Mouse (Mus musculus) right cerebral cortex, postnatal 36 days (tissue): ENCODE results near the gene Parp2.
"Not testable (repeated sequence)": the region's sequence is repeated elsewhere in the genome, so short reads cannot be mapped to it uniquely, and the experiment has no call there.

ENCODE experiments used
- DNase-seq, 2 experiments: peaks; one replicate each; pipeline ENCODE4 v3.0.0; 2022; ENCODE audit warnings: low spot score in 2 of 2, mixed read lengths in 1 of 2

Parp2 gene

DNA sequence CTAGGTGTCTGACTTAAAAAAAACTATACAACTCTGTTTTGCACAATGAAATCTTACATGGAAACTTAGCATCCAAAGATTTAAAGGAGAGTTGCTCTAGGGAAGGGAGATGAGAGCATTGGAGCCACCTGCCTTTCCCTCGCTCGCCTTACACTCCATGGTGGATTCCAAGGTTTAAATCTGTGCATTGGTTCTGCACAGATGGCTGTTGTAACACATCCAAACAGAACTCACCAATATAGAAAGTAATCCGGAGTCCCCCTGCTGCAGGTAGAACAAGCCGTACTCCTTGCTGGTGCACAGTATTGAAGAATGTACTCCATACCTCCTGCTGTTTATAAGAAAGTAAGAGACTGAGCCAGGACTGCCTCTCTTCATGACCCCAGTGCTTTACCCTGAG lies 18.9 kb downstream of the Parp2 start:
- peak in 1 of 2 experiments; percentile 19 for DNase-seq

GRCm38 (mm10) chr14:50829878-50830277 lies 22.2 kb downstream of the Parp2 start:
- DNase-seq, result no peak

GRCm38 (mm10) chr14:50833964-50834363 lies 26.3 kb downstream of the Parp2 start:
- no peak for DNase-seq

DNA sequence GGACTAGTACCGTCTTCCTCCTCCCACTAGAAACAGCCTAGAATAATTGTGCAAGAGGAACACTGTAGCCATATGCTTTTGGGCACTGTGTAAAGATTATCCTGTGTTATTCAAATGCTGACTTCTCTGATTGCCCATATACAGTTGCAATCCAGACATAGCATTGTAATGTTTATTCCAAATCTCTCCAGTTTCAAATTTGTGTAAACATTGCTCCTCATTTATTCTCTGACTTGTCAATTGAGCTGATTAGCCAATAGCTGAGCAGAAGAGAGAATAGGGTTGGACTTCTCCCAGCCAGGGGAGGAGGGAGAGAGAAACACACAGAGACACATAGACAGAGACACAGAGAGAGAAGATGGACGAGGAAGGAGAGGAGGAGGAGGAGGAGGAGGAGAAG lies 26.8 kb downstream of the Parp2 start:
- no peak for DNase-seq

DNA sequence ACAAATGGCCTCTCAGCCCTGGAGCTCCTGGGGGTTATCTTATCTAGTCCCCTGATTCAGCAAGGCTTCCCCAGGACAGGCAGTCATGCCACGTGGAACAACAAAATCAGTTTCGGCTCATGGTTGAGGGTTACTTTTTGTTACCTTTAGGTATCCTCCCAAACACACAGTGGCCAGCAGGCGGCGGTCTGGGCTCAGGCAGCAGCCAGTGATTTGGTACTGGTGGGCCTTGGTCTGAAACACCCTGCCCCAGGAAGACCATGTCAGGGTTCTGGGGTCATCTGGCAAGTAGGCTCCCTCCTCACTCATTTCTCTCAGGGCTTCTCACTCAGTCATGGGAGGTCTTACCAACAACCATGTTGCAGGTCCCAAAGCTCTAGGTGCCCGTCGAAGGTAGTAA lies 29.6 kb downstream of the Parp2 start:
- DNase-seq, result no peak

DNA sequence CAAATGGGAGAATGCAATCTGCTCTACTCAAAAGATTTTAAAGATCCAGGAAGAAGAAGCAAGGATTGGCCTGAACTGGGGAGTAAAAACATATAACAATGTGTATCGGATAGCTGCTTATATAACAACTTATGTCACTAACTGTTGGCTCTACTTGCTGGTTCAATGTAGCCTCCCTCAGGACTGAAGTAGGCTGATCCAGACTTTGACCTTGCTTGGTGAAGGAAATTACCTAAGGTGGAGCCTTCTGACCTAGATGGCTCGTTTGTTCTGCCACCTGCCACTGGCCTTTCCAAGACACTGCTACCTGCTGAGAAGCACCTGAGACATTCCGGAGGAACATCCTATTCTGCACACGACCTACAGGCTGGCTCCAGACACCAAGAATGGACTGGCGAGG lies 48.1 kb downstream of the Parp2 start:
- DNase-seq, result no peak

- DNase-seq, result no peak
Measured at GRCm38 (mm10) chr14:50862641-50863040, 55.0 kb downstream of the Parp2 start.

DNA sequence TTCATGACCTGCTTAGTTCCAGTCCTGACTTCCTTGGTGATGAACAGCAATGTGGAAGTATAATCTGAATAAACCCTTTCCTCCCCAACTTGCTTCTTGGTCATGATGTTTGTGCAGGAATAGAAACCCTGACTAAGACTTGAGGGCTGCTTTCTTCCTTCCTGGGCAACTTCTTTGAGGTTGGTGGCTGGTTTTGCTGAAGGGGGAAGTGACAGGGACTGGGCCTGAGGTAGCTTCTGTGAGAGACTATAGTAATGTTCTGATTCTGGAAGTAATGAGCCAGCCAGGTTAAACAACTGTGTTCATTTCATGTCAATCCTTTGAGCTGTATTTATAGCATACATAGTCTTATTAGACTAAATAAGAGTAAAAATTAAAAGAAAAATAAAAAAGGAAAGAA lies 57.4 kb downstream of the Parp2 start:
- DNase-seq, result not testable (repeated sequence)

- no peak for DNase-seq
Measured at GRCm38 (mm10) chr14:50866966-50867365, 59.3 kb downstream of the Parp2 start.

GRCm38 (mm10) chr14:50868211-50868610 lies 60.6 kb downstream of the Parp2 start:
- no peak for DNase-seq

DNA sequence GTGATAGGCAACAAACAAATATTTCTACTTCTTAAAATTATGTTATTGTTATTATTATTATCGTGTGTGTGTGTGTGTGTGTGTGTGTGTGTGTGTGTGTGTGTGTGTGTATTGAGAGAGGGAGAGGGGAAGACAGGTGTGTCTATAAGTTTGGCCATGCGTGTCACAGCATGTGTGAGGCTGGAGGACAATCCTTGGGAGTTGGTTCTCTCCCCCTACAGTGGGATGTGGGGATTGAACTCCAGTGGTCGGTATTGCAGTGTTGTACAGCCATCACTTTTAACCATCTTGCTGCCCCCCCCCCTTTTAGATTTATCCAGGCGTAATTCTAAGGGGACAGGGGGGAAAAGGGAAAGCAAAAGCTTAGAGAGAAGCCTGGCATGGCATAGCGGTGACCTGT lies 61.0 kb downstream of the Parp2 start:
- DNase-seq, result no peak

DNA sequence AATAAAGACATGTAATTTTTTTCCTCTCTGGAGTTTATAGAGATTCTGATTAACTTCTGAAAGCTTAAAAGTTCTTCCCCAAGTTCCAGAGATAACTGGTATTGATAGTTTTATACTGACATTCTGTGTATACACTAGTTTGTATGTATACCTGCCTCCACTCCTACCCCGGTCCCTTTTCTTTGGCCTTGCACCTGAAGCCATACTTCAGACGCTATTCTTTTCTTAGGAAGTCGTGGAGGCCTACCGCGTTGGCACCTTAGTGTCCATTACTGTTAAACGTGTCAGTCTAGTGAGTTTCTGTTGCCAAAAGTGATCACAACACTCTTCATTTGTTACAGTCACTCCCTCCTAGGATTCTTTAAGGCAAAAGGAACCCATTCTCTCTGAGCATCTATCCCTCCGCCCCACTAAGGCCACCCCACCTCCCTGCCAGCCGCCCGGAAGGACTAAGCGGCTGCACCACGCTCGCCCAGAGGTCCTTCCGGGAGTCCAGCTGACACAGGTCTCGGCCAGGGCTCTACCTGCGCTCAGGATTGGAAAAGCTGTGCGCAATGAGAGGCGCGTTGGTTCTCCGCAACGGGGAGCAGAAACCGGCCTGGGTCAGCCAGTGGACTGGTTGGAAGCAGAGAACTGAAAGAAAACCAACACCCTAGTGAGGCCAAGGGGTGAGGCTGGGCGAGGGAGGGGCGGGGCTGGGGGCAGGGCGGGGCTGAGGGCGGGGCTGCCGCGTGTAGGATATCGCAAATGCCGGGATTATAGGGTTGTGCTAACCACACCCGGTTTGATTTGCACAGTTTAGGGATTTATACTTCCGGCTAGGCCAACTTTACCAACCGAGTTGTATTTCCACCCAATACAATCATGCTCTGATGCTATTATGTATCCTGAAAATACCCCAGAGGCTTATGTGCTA lies 62.5 kb downstream of the Parp2 start, which contains the start of gene Tep1:
Tep1 (minus strand) TSS at position 672 of the 916 bp plus-strand sequence.
- peak; percentile 10 to 18 for DNase-seq

GRCm38 (mm10) chr14:50870805-50871143 lies 63.1 kb downstream of the Parp2 start:
- DNase-seq, result no peak
